Mouse (Mus musculus): ENCODE data around the gene Sf3b3.

Gene Sf3b3

GRCm38 (mm10) chr8:110767261-110767660, 79.3 kb downstream of the Sf3b3 start:
- DNase-seq: no peak

- peak; percentile 44 for DNase-seq
These were observed 81.9 kb downstream of the Sf3b3 start for GRCm38 (mm10) chr8:110764671-110765070.

DNA sequence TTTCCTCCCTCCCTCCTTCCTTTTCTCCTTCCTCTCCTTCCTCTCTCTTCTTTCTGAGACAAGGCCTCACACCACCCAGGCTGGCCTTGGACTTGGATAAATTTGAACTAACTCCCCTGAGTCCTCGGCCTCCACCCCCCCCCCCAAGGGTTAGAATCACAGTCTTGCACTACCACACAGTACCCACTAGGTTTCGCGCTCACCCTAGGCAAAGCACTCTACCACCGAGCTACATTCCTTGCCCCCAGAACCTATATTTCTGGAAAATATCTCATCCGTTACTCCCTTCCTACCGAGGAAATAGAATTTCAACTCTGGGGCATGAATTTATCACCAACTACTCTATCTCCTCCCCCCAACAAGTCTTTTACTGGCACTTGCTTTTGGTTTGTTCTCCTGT, 84.6 kb downstream of the Sf3b3 start:
- no peak for DNase-seq

- DNase-seq: no peak
These were observed 85.4 kb downstream of the Sf3b3 start for GRCm38 (mm10) chr8:110761185-110761584.

- DNase-seq: no peak
These were observed 86.2 kb downstream of the Sf3b3 start for GRCm38 (mm10) chr8:110760280-110760940.
